Mouse (Mus musculus) embryonic facial prominence, embryonic 12.5 days (tissue): Measurements from ENCODE around the gene Cers1. TPM values are rescaled to one million over a fixed set of nuclear protein-coding genes. Genes with fewer than 3 reads are reported as not detected.

Experiments used
- ATAC-seq: fragments of 200-750 bp; cut with Nextera tagmentation; 2 replicates; pipeline ENCODE4 v1.8.0; 2017; ENCODE audit not compliant: insufficient number of reproducible peaks, insufficient read depth, low FRiP score, low TSS enrichment
- H3K27ac ChIP-seq: fragments of 300-500 bp; sonication (generic); 2 replicates; pipeline ENCODE4 v1.5.1; 2016; ENCODE audit warnings: mild to moderate bottlenecking
- H3K27me3 ChIP-seq: fragments of 300-500 bp; sonication (generic); 2 replicates; pipeline ENCODE4 v1.6.1; 2016; ENCODE audit warnings: mild to moderate bottlenecking, moderate library complexity
- H3K36me3 ChIP-seq: fragments of 300-500 bp; sonication (generic); 2 replicates; pipeline ENCODE4 v1.6.1; 2016; ENCODE audit warnings: mild to moderate bottlenecking
- H3K4me1 ChIP-seq: fragments of 300-500 bp; sonication (generic); 2 replicates; pipeline ENCODE4 v1.6.1; 2016
- H3K4me2 ChIP-seq: fragments of 300-500 bp; sonication (generic); replicated peaks from 2 replicates; pipeline ENCODE4 v1.6.1; 2016; ENCODE audit warnings: mild to moderate bottlenecking, moderate library complexity
- H3K4me3 ChIP-seq: fragments of 300-500 bp; sonication (generic); 2 replicates; pipeline ENCODE4 v1.5.1; 2016; ENCODE audit warnings: mild to moderate bottlenecking
- H3K9ac ChIP-seq: fragments of 300-500 bp; sonication (generic); 2 replicates; pipeline ENCODE4 v1.6.1; 2016; ENCODE audit warnings: mild to moderate bottlenecking, moderate library complexity
- H3K9me3 ChIP-seq: fragments of 300-500 bp; sonication (generic); 2 replicates; pipeline ENCODE4 v1.6.1; 2016; ENCODE audit warnings: mild to moderate bottlenecking, moderate library complexity
- WGBS: fragments of 180-500 bp; shearing (Covaris S2); methylation state at CpG from one replicate; pipeline ENCODE4 v1.1.7; 2016; 5-methylcytosine and 5-hydroxymethylcytosine counted together
- polyA plus RNA-seq: library from polyadenylated mRNA; unstranded; fragments of >200 nt; fragmentation: Nextera tagmentation; extraction: Ambion mirVana; gene quantifications from 2 replicates; pipeline ENCODE4 v1.2.1, GENCODE M21; 2016

Cers1 gene
- polyA plus RNA-seq, 1 experiment from 2014 or later, result 10.0 TPM

DNA sequence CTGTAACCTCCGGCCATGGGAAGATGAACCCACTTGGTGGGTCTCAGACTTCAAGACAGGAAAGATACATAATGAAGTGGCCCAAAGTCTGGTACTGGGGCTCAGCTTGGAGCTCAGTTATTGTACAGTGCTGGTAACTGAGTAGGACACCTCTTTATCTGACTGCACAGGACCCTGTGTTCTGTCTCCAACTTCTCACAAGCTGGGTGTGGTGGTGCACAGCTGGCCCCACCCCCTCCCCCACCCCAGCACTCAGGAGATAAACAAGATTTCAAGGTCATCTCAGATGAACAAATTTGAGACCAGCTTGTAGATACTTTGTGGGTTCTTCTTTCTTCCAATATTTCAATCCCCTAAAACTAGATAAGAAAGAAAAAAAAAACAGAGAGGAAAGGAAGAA, 40.5 kb downstream of the Cers1 start:
- no peaks in the 10 kb centered on the region for H3K36me3 ChIP-seq
- WGBS, result 92% methylated on average over 1 of the region's 1 CpGs

DNA sequence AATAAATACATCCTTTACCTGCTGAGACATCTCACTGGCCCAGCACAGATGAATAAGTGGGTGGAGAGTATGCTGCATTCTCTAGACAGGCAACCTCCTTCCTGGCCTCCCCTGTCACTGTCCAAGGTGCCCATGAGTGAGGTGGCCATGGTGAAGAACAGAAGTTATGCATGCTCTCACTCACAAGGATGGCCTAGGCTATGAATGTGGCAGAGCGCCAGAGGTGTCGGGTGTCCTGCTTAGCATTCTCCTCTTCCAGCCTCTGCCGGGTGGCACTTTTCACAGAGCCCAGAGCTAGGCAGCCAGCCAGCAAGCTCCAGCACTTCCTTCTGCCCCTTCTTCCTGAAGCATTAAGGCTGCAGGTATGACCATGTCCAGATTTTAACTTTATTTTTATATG, 43.8 kb downstream of the Cers1 start:
- H3K27ac ChIP-seq, result no peak overlapping the region
- H3K4me3 ChIP-seq, result no peak overlapping the region
- H3K27me3 ChIP-seq, result no peaks in the 10 kb centered on the region
- no peak for ATAC-seq
- H3K36me3 ChIP-seq, result no peaks in the 10 kb centered on the region
- 38% methylated on average over 3 of the region's 3 CpGs for WGBS
- no peak overlapping the region for H3K4me2 ChIP-seq
- H3K9me3 ChIP-seq, result no peaks in the 10 kb centered on the region
- H3K9ac ChIP-seq, result no peak overlapping the region
- H3K4me1 ChIP-seq, result no peaks in the 10 kb centered on the region

More for the DNA sequence above, 40.5 kb downstream of the Cers1 start:
- no peak overlapping the region for H3K27ac ChIP-seq
- no peak overlapping the region for H3K4me2 ChIP-seq
- no peak overlapping the region for H3K9ac ChIP-seq
- no peak overlapping the region for H3K4me3 ChIP-seq
- H3K27me3 ChIP-seq, result no peaks in the 10 kb centered on the region
- H3K4me1 ChIP-seq, result peaks cover 18% of the 10 kb centered on the region
- ATAC-seq, result no peak
- no peaks in the 10 kb centered on the region for H3K9me3 ChIP-seq

DNA sequence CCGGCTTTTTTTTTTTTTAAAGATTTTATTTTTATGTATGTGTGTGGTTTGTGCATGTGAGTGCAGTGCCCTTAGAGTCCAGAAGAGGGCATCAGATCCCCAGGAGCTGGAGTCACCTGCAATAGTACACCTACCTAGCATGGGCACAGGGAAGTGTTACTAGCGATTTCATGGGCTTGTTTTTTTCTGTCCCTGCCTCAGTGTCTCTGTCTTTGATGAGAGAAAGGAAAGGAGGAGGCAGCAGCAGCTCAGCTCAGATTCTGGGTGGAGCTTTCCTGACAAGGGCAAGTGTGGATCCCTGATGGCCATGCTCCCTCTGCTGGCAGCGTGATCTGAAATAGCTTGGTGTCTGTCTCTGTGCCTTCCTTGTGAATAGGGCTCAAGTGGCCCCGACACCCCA, 45.2 kb downstream of the Cers1 start:
- Histone ChIP-seq H3K27me3 (no peaks in the 10 kb centered on the region), H3K9me3 (no peaks in the 10 kb centered on the region), H3K4me2 (no peak overlapping the region), H3K9ac (no peak overlapping the region), H3K4me1 (no peaks in the 10 kb centered on the region), H3K27ac (no peak overlapping the region), H3K4me3 (no peak overlapping the region), H3K36me3 (no peaks in the 10 kb centered on the region)
- no peak for ATAC-seq
- 49% methylated on average over 4 of the region's 4 CpGs for WGBS

GRCm38 (mm10) chr8:70361484-70362032, 46.0 kb downstream of the Cers1 start:
- Histone ChIP-seq H3K4me1 (no peaks in the 10 kb centered on the region), H3K27ac (no peak overlapping the region), H3K4me3 (no peak overlapping the region), H3K9ac (no peak overlapping the region), H3K9me3 (no peaks in the 10 kb centered on the region), H3K27me3 (no peaks in the 10 kb centered on the region), H3K4me2 (no peak overlapping the region), H3K36me3 (no peaks in the 10 kb centered on the region)
- no peak for ATAC-seq
- WGBS, result 74% methylated on average over 10 of the region's 10 CpGs

- Histone ChIP-seq H3K27me3 (no peaks in the 10 kb centered on the region), H3K27ac (no peak overlapping the region), H3K36me3 (no peaks in the 10 kb centered on the region), H3K4me1 (no peaks in the 10 kb centered on the region), H3K4me2 (no peak overlapping the region), H3K4me3 (no peak overlapping the region), H3K9me3 (no peaks in the 10 kb centered on the region), H3K9ac (no peak overlapping the region)
- ATAC-seq, result no peak
- WGBS, result 24% methylated on average over 5 of the region's 5 CpGs
Observed at GRCm38 (mm10) chr8:70364066-70364465, 48.5 kb downstream of the Cers1 start.

DNA sequence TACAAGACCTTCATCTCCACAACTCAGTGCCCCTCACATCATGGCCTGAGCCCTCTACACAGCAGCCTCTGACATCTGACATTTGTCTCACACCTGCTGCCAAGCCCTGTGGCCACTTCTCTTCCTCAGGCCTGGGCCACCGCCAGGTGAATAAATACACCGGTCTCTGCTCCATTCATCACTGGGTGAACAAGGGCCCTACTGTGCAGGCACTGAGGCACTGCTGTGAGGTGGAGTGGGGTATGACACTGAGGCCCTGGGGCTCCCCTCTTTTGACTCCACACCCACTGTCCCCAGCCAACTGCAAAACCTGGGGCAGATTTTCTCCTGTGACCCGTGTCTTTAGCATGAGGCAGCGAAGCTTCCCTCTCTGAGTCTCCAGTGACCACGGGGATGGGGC, 51.0 kb downstream of the Cers1 start:
- Histone ChIP-seq H3K27ac (no peak overlapping the region), H3K4me1 (0 out of 2 replicates have a peak, but pooled peaks cover 1% of the 10 kb centered on the region), H3K27me3 (peaks cover 3% of the 10 kb centered on the region), H3K9me3 (no peaks in the 10 kb centered on the region), H3K4me3 (no peak overlapping the region), H3K4me2 (no peak overlapping the region), H3K9ac (no peak overlapping the region), H3K36me3 (no peaks in the 10 kb centered on the region)
- 61% methylated on average over 5 of the region's 5 CpGs for WGBS
- no peak for ATAC-seq

DNA sequence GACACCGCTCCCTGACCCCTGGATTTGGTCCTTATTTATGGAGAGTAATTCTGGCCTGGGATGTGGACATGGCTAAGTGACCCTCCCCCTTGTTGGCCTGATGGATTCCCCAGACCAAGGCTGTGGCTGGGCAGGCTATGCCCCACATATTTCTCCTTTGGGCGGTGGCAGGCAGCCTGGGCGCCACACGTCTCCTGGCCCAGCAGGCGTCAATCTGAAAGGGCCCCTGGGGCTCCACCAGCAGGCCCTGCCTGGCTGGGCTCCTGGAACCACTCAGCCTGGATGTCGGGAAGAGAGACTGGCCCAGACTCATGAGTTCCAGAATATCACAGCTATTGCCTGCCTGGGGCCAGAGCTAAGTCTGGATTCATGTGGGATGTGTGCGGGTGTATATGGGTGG, 54.9 kb downstream of the Cers1 start:
- H3K9me3 ChIP-seq, result no peaks in the 10 kb centered on the region
- ATAC-seq, result no peak

DNA sequence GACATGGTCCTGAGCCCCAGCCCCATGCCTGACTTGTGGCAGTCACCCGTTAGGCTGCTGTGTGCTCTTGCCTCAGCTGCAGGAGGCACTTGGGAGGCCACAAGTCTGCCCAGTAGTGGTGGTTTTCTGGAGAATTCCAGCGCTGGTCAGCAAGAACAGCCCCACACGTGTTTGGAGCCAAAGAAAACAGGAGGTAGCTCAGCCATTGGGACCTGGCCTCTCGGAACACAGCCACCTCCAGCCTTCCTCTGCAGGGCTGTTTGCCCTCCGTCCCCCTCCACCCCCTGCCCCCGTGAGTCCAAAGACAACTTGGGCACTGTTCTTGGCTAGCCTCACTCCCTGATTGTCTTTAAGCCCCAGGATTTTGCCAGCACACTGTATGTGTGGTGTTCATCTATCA, 56.4 kb downstream of the Cers1 start:
- WGBS, result 25% methylated on average over 6 of the region's 6 CpGs
- H3K36me3 ChIP-seq, result no peaks in the 10 kb centered on the region
- H3K9ac ChIP-seq, result no peak overlapping the region
- H3K4me1 ChIP-seq, result peaks cover 30% of the 10 kb centered on the region
- H3K4me2 ChIP-seq, result no peak overlapping the region
- no peak overlapping the region for H3K4me3 ChIP-seq
- no peak overlapping the region for H3K27ac ChIP-seq
- no peaks in the 10 kb centered on the region for H3K9me3 ChIP-seq
- peaks cover 57% of the 10 kb centered on the region for H3K27me3 ChIP-seq
- ATAC-seq, result no peak

More for the DNA sequence above, 54.9 kb downstream of the Cers1 start:
- Histone ChIP-seq H3K4me1 (peaks cover 23% of the 10 kb centered on the region; the same call in 1 of the 2 replicates), H3K36me3 (no peaks in the 10 kb centered on the region), H3K4me2 (no peak overlapping the region), H3K9ac (no peak overlapping the region), H3K27me3 (peaks cover 42% of the 10 kb centered on the region), H3K27ac (no peak overlapping the region), H3K4me3 (no peak overlapping the region)
- WGBS, result 70% methylated on average over 7 of the region's 7 CpGs

DNA sequence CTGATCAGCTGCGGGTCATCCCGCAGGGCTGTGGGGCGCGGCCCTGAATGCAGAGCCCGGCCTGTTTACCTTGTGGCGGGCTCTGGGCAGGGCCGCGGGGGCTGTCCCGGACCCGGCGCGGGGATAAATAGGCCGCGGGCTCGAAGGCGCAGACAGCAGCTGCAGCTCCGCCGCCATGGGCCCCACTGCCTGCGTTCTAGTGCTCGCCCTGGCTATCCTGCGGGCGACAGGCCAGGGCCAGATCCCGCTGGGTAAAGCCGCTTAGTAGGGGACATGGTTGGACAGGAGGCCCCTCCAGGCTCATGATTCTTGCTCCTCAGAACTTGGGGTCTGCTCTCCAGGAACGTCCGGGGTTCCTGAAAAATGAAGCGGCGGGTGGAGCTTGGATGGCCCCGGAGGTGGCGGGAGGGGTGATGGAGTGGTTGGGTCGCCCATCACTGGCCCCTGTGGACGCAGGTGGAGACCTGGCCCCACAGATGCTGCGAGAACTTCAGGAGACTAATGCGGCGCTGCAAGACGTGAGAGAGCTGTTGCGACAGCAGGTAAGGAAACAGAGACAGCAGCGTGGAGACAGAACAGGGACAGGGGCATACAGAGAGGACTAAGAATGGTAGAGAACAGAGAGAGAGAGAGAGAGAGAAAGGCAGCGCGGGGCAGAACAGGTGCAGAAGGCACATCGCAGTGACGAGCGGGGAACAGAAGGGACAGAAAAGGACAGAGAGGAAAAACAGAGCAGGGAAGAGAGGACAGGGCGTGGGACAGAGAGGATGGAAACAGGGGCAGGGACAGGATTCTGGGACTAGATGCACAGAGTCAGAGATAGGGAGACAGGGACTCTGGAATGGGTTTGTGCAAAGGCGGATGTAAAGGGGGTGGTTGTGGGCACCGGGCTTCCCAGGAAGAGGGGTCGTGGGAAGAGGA, 58.1 kb downstream of the Cers1 start, which contains the start of gene Comp:
Comp (plus strand) TSS at position 162 of the 921 bp plus-strand sequence.
- H3K4me3 ChIP-seq, result peak within 1 kb of the TSS; percentile 34
- peak within 1 kb of the TSS; percentile 46 for H3K4me2 ChIP-seq
- WGBS, result 3% methylated on average over 47 of the region's 47 CpGs
- peaks cover 30% of the 10 kb centered on the region for H3K4me1 ChIP-seq
- H3K9me3 ChIP-seq, result no peaks in the 10 kb centered on the region
- H3K9ac ChIP-seq, result no peak within 1 kb of the TSS; the same call in 1 of the 2 replicates
- no peaks in the 10 kb centered on the region for H3K36me3 ChIP-seq
- H3K27ac ChIP-seq, result no peak within 1 kb of the TSS
- peaks cover 74% of the 10 kb centered on the region for H3K27me3 ChIP-seq
- no peak for ATAC-seq

- Histone ChIP-seq H3K9ac (peak overlapping the region; percentile 1; the same call in 1 of the 2 replicates), H3K4me1 (peaks cover 30% of the 10 kb centered on the region), H3K27me3 (peaks cover 82% of the 10 kb centered on the region), H3K4me3 (peak overlapping the region; percentile 34), H3K27ac (no peak overlapping the region), H3K9me3 (no peaks in the 10 kb centered on the region), H3K4me2 (peak overlapping the region; percentile 46), H3K36me3 (no peaks in the 10 kb centered on the region)
- under 1% methylated on average over 50 of the region's 53 CpGs for WGBS
- 0 out of 2 replicates have a peak, but pooled peaks have one; percentile 42 for ATAC-seq
Observed at GRCm38 (mm10) chr8:70374318-70374927, 58.8 kb downstream of the Cers1 start.

DNA sequence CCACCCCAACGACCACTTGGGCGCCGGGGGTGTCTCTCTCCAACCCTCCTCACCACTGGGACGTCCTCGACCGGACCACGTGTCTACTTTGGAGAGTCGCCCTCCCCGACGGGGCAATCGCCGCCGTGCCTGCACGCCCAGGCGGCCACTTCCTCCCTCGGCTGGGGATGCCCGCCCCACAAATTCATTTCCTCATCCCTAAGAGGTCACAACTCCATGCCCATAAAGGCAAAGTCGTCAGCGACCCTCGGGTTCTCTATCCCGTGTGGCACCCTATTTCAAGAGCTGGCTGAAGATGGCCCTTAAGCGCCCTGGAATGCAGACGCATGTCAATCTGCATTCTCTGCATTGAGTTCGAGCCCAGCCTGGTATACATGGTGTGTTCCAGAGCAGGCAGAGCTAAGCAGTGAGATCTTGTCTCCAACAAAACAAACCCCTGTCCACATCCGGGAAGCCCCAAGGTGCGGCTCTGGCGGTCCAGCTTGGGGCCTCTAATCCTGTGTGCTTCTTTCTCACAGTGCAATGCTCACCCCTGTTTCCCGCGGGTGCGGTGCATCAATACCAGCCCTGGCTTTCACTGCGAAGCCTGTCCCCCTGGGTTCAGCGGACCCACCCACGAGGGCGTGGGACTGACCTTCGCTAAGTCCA, 59.8 kb downstream of the Cers1 start:
- Histone ChIP-seq H3K27ac (no peak overlapping the region), H3K9ac (no peak overlapping the region; the same call in 1 of the 2 replicates), H3K27me3 (peaks cover 86% of the 10 kb centered on the region), H3K9me3 (no peaks in the 10 kb centered on the region), H3K36me3 (no peaks in the 10 kb centered on the region), H3K4me3 (peak overlapping the region; percentile 34), H3K4me2 (peak overlapping the region; percentile 46), H3K4me1 (peaks cover 30% of the 10 kb centered on the region)
- ATAC-seq, result no peak
- WGBS, result 7% methylated on average over 35 of the region's 35 CpGs
